9 mouse cellular contexts compared by ENCODE assay signal in genomic region chr13:43191741-43192192, GRCm38 (mm10). TPM values are rescaled to one million over a fixed set of nuclear protein-coding genes. Genes with fewer than 3 reads are reported as not detected.
A peak's percentile ranks its signal among the peaks of the same experiment; 100 is the strongest.
DNase-seq lines count a peak whose midpoint lies in the region; ATAC-seq and TF ChIP-seq lines count a peak whose summit lies in the region.
"Had no signal": no experiment of that assay in that cellular context is flagged by ENCODE, and none has a peak within 500 bp of the region (broad histone marks: within the 10 kb centered on the region; RNA-seq: fewer than 3 reads in every experiment).

No protein-coding gene starts in this region.

- WGBS in kidney, embryonic 16.5 days = 2% methylated on average over 14 of the region's 14 CpGs
- WGBS in liver, embryonic 11.5 days = 4% methylated on average over 14 of the region's 14 CpGs

- TF ChIP-seq POLR2A in myocyte (IDR thresholded peaks at IDR 0.05; ENCODE audit: insufficient read length, low read depth) = no peak

- no peak overlapping the region for H3ac ChIP-seq in myocyte (ENCODE audit: control insufficient read depth, insufficient read length)

- H3K9ac ChIP-seq in kidney, embryonic 16.5 days (replicated peaks; ENCODE audit: low read length) = peak overlapping the region; percentile 20
- no peak overlapping the region for H3K9ac ChIP-seq in liver, embryonic 11.5 days (ENCODE audit: low read depth, low read length)

- H3K27me3 ChIP-seq in kidney, embryonic 16.5 days (ENCODE audit: insufficient read depth, low read length) = no peaks in the 10 kb centered on the region
- peaks cover 18% of the 10 kb centered on the region for H3K27me3 ChIP-seq in liver, embryonic 11.5 days (replicated peaks; ENCODE audit: control insufficient read depth, insufficient read depth, low read length)
- H3K27me3 ChIP-seq in myocyte (ENCODE audit: control insufficient read depth, insufficient read depth, insufficient read length) = no peaks in the 10 kb centered on the region
- H3K27me3 ChIP-seq: Patski had no signal

- peak overlapping the region; percentile 28 for H3K4me3 ChIP-seq in kidney, embryonic 16.5 days (ENCODE audit: low read length)
- no peak overlapping the region for H3K4me3 ChIP-seq in liver, embryonic 11.5 days (ENCODE audit: low read depth, low read length)
- no peak overlapping the region for H3K4me3 ChIP-seq in myocyte

- peaks cover 9% of the 10 kb centered on the region for H3K4me1 ChIP-seq in kidney, embryonic 16.5 days (ENCODE audit: insufficient read depth, low read length)
- peaks cover 34% of the 10 kb centered on the region for H3K4me1 ChIP-seq in liver, embryonic 11.5 days (replicated peaks; ENCODE audit: control insufficient read depth, insufficient read depth, low read length)

- DNase-seq in kidney, adult 8-10 months = no peak
- DNase-seq in embryo, embryonic 10.5 days (ENCODE audit: low spot score) = peak; percentile 53
- peak; percentile 56 to 58 for DNase-seq in heart, postnatal 14 days
- DNase-seq in liver, embryonic 11.5 days (ENCODE audit: low spot score) = peak; percentile 66
- DNase-seq in urinary bladder, adult 18-20 months (ENCODE audit: low spot score in 2 of 2) = no peak
- DNase-seq in gastrocnemius, adult 18-20 months (ENCODE audit: low spot score) = no peak

- no peaks in the 10 kb centered on the region; the same call in 1 of the 2 replicates for H3K9me3 ChIP-seq in kidney, embryonic 16.5 days (ENCODE audit: low read length)
- H3K9me3 ChIP-seq in liver, embryonic 11.5 days (ENCODE audit: control insufficient read depth, low read length) = no peaks in the 10 kb centered on the region

- no peaks in the 10 kb centered on the region for H3K79me2 ChIP-seq in myocyte (ENCODE audit: control insufficient read depth, insufficient read depth)

- ATAC-seq in kidney, embryonic 16.5 days (ENCODE audit: low FRiP score, low TSS enrichment) = 0 out of 2 replicates have a peak, but pooled peaks have one; percentile 39
- peak; percentile 79 for ATAC-seq in liver, embryonic 11.5 days (replicated peaks; ENCODE audit: low FRiP score)
- ATAC-seq: Patski had no signal

- H3K36me3 ChIP-seq in kidney, embryonic 16.5 days (ENCODE audit: insufficient read depth, low read length) = no peaks in the 10 kb centered on the region
- H3K36me3 ChIP-seq in liver, embryonic 11.5 days (ENCODE audit: control insufficient read depth, insufficient read depth, low read length) = no peaks in the 10 kb centered on the region
- no peaks in the 10 kb centered on the region for H3K36me3 ChIP-seq in myocyte (ENCODE audit: control insufficient read depth, insufficient read depth)

- no peak overlapping the region for H3K27ac ChIP-seq in kidney, embryonic 16.5 days (ENCODE audit: low read length)
- no peak overlapping the region for H3K27ac ChIP-seq in liver, embryonic 11.5 days (ENCODE audit: low read depth, low read length)

- H3K4me2 ChIP-seq in kidney, embryonic 16.5 days (replicated peaks; ENCODE audit: low read depth, low read length) = peak overlapping the region; percentile 54
- peak overlapping the region; percentile 52 for H3K4me2 ChIP-seq in liver, embryonic 11.5 days
- H3K4me2 ChIP-seq in myocyte (ENCODE audit: low read depth) = peak overlapping the region; percentile 52

- intact Hi-C loops in heart, postnatal 14 days (cut with DNase I) = no loop called here

TF ChIP-seq in myocyte, 11 proteins besides CTCF, POLR2A, EP300 and RAD21:
- TF ChIP-seq MYOD1 (IDR thresholded peaks at IDR 0.05; ENCODE audit: control insufficient read depth in 1 of 3, insufficient read length in 2 of 3, low read depth in 2 of 3) (peak in 1 of 3 experiments; percentile 16), TCF3 (IDR thresholded peaks at IDR 0.05; ENCODE audit: insufficient read length, low read depth) (no peak), TCF12 (IDR thresholded peaks at IDR 0.05; ENCODE audit: insufficient read depth, poor library complexity, severe bottlenecking) (no peak)
TF ChIP-seq in myocyte: peak in this region for 1.

RNA-seq across cellular contexts. Expression of gene Tbc1d7, which starts 20.5 kb away (rescaled TPM):
- polyA plus RNA-seq in kidney, embryonic 16.5 days (2015; fragmentation: Nextera tagmentation; extraction: Ambion mirVana) = 57.3 and 58.0 TPM in 2 replicates
- 10 to 100 TPM; 29.7 to 35.3 TPM for total RNA-seq in heart, postnatal 14 days (2021)
- 28.9 and 34.8 TPM in 2 replicates for polyA plus RNA-seq in liver, embryonic 11.5 days (2014; fragmentation: Nextera tagmentation; extraction: Ambion mirVana)
- 31.4 TPM for polyA plus RNA-seq in myocyte (2012; fragmentation: generic; extraction: Trizol)
- 10 to 100 TPM; 23.4 to 26.3 TPM for total RNA-seq in gastrocnemius, adult 18-20 months (2021)

Comparison
In these comparisons a context has a peak if more than half of its experiments do, and no peak if none do; other contexts are left out.
1. DNase-seq: peak in embryo, embryonic 10.5 days (single experiment), heart, postnatal 14 days (2 of 2) and liver, embryonic 11.5 days (single experiment); none in kidney, adult 8-10 months (0 of 2), urinary bladder, adult 18-20 months (0 of 2) and gastrocnemius, adult 18-20 months (single experiment).
2. Peak in every context shown above with its lines, with median percentiles within 50 percentile points of each other: H3K4me2 ChIP-seq.